Mouse (Mus musculus): ENCODE data around the gene Dkkl1. TPM values are rescaled to one million over a fixed set of nuclear protein-coding genes. Genes with fewer than 3 reads are reported as not detected.
A peak's percentile ranks its signal among the peaks of the same experiment; 100 is the strongest.

Dkkl1 gene
- polyA plus RNA-seq, 1 experiment from 2014 or later = 1.3 TPM

DNA sequence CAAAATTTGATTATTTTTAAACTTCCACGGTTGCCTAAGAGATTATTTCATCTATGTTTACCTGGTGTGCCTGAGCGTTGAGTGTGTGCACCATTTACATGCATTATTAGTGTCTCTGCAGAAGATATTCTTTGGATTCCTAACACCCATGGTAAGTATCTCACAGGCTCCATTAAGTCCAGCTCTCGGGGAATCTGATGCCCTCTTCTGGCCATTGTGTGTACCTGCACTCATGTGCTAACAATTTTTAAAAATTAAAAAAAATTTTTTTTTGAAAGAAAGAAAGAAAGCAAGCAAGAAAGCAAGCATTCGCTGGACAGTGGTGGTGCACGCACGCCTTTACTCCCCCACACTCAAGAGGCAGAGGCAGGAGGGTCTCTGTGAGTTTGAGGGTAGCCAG, 3.7 kb downstream of the Dkkl1 start:
- Histone ChIP-seq H3K27ac (no peak overlapping the region), H3K36me3 (ENCODE audit: insufficient read depth, low read length) (no peaks in the 10 kb centered on the region), H3K4me3 (replicated peaks; ENCODE audit: low read depth, low read length) (no peak overlapping the region), H3K9me3 (replicated peaks; ENCODE audit: low read length) (no peaks in the 10 kb centered on the region), H3K27me3 (ENCODE audit: insufficient read depth, low read length) (peaks cover 6% of the 10 kb centered on the region; the same call in 1 of the 2 replicates), H3K9ac (ENCODE audit: low read depth, low read length) (no peak overlapping the region), H3K4me2 (ENCODE audit: low read length) (no peak overlapping the region), H3K4me1 (replicated peaks; ENCODE audit: insufficient read depth, low read length) (peaks cover 6% of the 10 kb centered on the region; the same call in 1 of the 2 replicates)
- whole genome bisulfite sequencing = 78% methylated on average over 6 of the region's 6 CpGs
- TF ChIP-seq CTCF (IDR thresholded peaks at IDR 0.05; ENCODE audit: low read depth) = peak; percentile 34; the same call in 1 of the 2 replicates
- ATAC-seq (replicated peaks; ENCODE audit: low FRiP score, low read depth) (no peak), DNase-seq (ENCODE audit: low spot score) (no peak)

GRCm38 (mm10) chr7:45204380-45205143, 7.4 kb downstream of the Dkkl1 start, which contains the start of gene Ccdc155:
TSS of gene Ccdc155 (minus strand) at chr7:45204892.
- Histone ChIP-seq H3K9me3 (replicated peaks; ENCODE audit: low read length) (no peaks in the 10 kb centered on the region), H3K9ac (ENCODE audit: low read depth, low read length) (peak within 1 kb of the TSS; percentile 37; the same call in 1 of the 2 replicates), H3K27ac (no peak within 1 kb of the TSS), H3K36me3 (ENCODE audit: insufficient read depth, low read length) (no peaks in the 10 kb centered on the region), H3K4me3 (replicated peaks; ENCODE audit: low read depth, low read length) (peak within 1 kb of the TSS; percentile 32), H3K4me1 (replicated peaks; ENCODE audit: insufficient read depth, low read length) (no peaks in the 10 kb centered on the region; the same call in 1 of the 2 replicates), H3K4me2 (ENCODE audit: low read length) (peak within 1 kb of the TSS; percentile 54), H3K27me3 (ENCODE audit: insufficient read depth, low read length) (no peaks in the 10 kb centered on the region)
- WGBS = 8% methylated on average over 44 of the region's 44 CpGs
- peak; percentile 99 for DNase-seq (ENCODE audit: low spot score)
- no peak for TF ChIP-seq CTCF (IDR thresholded peaks at IDR 0.05; ENCODE audit: low read depth)
- ATAC-seq (replicated peaks; ENCODE audit: low FRiP score, low read depth) = peak; percentile 90

DNA sequence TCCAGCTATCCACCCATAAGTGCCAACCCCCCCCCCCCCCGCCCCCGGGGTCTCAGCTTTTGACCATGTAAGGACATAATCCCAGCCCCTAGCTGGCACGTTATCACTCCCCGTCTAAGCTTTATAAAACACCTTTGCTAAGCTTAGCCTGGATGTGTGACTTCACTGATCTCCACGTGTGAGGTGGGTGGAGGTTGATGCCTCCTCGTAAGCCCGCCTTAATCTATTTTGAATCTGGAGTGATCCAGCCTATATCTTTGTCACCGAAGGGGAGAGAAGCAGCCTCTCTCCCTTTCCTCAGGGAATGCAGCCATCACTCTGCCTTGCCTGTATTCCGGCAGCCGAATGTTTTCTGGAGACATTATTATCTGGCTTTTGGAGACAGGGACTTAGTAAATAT, 9.3 kb downstream of the Dkkl1 start:
- Histone ChIP-seq H3K36me3 (ENCODE audit: insufficient read depth, low read length) (no peaks in the 10 kb centered on the region), H3K9ac (ENCODE audit: low read depth, low read length) (no peak overlapping the region), H3K9me3 (replicated peaks; ENCODE audit: low read length) (no peaks in the 10 kb centered on the region), H3K4me3 (replicated peaks; ENCODE audit: low read depth, low read length) (no peak overlapping the region), H3K27me3 (ENCODE audit: insufficient read depth, low read length) (no peaks in the 10 kb centered on the region), H3K4me1 (replicated peaks; ENCODE audit: insufficient read depth, low read length) (no peaks in the 10 kb centered on the region; the same call in 1 of the 2 replicates), H3K4me2 (ENCODE audit: low read length) (no peak overlapping the region), H3K27ac (no peak overlapping the region)
- TF ChIP-seq CTCF (IDR thresholded peaks at IDR 0.05; ENCODE audit: low read depth) = no peak
- no peak for DNase-seq (ENCODE audit: low spot score)
- no peak for ATAC-seq (replicated peaks; ENCODE audit: low FRiP score, low read depth)
- WGBS = 44% methylated on average over 10 of the region's 10 CpGs

DNA sequence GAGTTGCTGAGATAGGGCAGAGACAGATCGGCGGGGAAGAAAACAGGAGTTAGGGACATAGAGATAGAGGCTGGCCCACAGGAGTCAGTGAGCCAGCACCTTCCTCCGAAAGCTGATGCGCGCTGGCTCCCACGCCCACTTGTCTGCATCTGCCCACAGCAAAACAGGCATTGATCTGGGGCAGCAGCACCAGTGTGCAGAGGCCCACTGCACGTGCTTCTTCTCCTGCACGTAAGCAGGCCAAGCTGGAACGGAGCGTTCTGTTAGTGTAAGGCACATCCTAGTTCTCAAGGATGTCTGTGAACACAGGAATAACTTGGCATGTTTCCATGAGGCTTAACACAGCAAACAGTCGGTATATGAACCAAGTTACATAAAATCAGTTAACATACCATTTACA, 13.0 kb downstream of the Dkkl1 start:
- TF ChIP-seq CTCF (IDR thresholded peaks at IDR 0.05; ENCODE audit: low read depth) = no peak

DNA sequence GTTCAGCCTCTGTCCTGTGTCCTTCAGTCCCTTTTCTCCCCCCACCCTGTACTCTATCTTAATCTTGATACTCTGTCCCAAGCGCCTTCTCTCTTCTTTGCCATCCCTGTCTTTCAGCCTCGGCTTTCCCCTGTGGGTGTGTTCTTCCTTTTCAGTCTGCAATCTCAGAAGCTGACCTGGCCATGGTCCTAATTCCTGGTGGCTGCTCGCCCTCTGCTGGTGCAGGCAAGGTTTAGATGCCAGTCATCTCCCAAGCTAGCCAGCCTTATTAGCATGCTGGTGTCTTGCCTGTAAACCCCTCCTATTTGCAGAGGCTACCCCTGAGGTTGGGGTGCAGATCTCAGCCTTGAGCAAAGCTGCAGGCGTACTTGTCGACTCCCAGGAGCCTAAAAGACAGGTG, 13.5 kb downstream of the Dkkl1 start:
- no peaks in the 10 kb centered on the region for H3K9me3 ChIP-seq (replicated peaks; ENCODE audit: low read length)
- ATAC-seq (replicated peaks; ENCODE audit: low FRiP score, low read depth) (no peak), DNase-seq (ENCODE audit: low spot score) (peak; percentile 90)
- H3K4me1 ChIP-seq (replicated peaks; ENCODE audit: insufficient read depth, low read length) = no peaks in the 10 kb centered on the region
- H3K27me3 ChIP-seq (ENCODE audit: insufficient read depth, low read length) = no peaks in the 10 kb centered on the region
- no peak overlapping the region for H3K4me3 ChIP-seq (replicated peaks; ENCODE audit: low read depth, low read length)
- 13% methylated on average over 5 of the region's 5 CpGs for WGBS
- H3K9ac ChIP-seq (ENCODE audit: low read depth, low read length) = no peak overlapping the region
- no peak overlapping the region for H3K27ac ChIP-seq
- peak; percentile 95 for TF ChIP-seq CTCF (IDR thresholded peaks at IDR 0.05; ENCODE audit: low read depth)
- H3K36me3 ChIP-seq (ENCODE audit: insufficient read depth, low read length) = no peaks in the 10 kb centered on the region
- H3K4me2 ChIP-seq (ENCODE audit: low read length) = no peak overlapping the region

More for the DNA sequence above, 13.0 kb downstream of the Dkkl1 start:
- ATAC-seq (replicated peaks; ENCODE audit: low FRiP score, low read depth) (no peak), DNase-seq (ENCODE audit: low spot score) (no peak)
- Histone ChIP-seq H3K9ac (ENCODE audit: low read depth, low read length) (no peak overlapping the region), H3K9me3 (replicated peaks; ENCODE audit: low read length) (no peaks in the 10 kb centered on the region), H3K4me2 (ENCODE audit: low read length) (no peak overlapping the region), H3K27ac (no peak overlapping the region), H3K4me3 (replicated peaks; ENCODE audit: low read depth, low read length) (no peak overlapping the region), H3K27me3 (ENCODE audit: insufficient read depth, low read length) (no peaks in the 10 kb centered on the region), H3K36me3 (ENCODE audit: insufficient read depth, low read length) (no peaks in the 10 kb centered on the region), H3K4me1 (replicated peaks; ENCODE audit: insufficient read depth, low read length) (no peaks in the 10 kb centered on the region)
- 78% methylated on average over 11 of the region's 11 CpGs for WGBS

GRCm38 (mm10) chr7:45196994-45197393, 15.0 kb downstream of the Dkkl1 start:
- Histone ChIP-seq H3K9ac (ENCODE audit: low read depth, low read length) (no peak overlapping the region; the same call in 1 of the 2 replicates), H3K27me3 (ENCODE audit: insufficient read depth, low read length) (no peaks in the 10 kb centered on the region), H3K36me3 (ENCODE audit: insufficient read depth, low read length) (no peaks in the 10 kb centered on the region)

More at GRCm38 (mm10) chr7:45196994-45197393, 15.0 kb downstream of the Dkkl1 start:
- peaks cover 2% of the 10 kb centered on the region; the same call in 1 of the 2 replicates for H3K4me1 ChIP-seq (replicated peaks; ENCODE audit: insufficient read depth, low read length)
- H3K4me3 ChIP-seq (replicated peaks; ENCODE audit: low read depth, low read length) = no peak overlapping the region
- DNase-seq (ENCODE audit: low spot score) = no peak
- H3K4me2 ChIP-seq (ENCODE audit: low read length) = no peak overlapping the region
- WGBS = 68% methylated on average over 5 of the region's 5 CpGs
- no peak overlapping the region for H3K27ac ChIP-seq
- no peak for TF ChIP-seq CTCF (IDR thresholded peaks at IDR 0.05; ENCODE audit: low read depth)
- ATAC-seq (replicated peaks; ENCODE audit: low FRiP score, low read depth) = no peak
- H3K9me3 ChIP-seq (replicated peaks; ENCODE audit: low read length) = no peaks in the 10 kb centered on the region
